Mouse (Mus musculus): ENCODE measurements at regions not wholly inside any gene's neighbourhood (a gene's known extent, or its start where the extent isn't known, plus 50 kb on each side); places are given as distances from the start of the nearest gene placed in this dataset.
A peak's percentile ranks its signal among the peaks of the same experiment; 100 is the strongest.

DNA sequence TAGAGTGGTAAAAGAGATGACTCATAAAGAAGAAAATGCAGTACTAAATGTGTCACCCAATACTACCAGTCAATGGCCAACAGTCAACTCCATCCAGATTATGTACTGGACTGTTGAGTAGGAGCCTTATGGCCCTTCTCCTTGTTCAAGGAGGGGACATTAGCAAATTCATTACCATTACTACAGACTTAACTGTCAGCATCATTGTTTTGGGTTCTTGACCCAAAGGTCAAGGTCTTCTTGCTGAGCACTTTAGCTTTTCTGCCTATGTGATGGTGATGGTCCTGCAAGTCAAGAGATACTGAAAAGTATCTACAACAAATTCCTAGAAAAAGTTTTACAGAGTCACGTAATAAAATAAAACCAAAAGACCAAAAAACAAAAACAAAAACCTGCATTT, 1251.4 kb downstream of the Gm37988 start:
- no peak for DNase-seq (ENCODE audit: low read depth)
- no peak for TF ChIP-seq CTCF (IDR thresholded peaks at IDR 0.05; ENCODE audit: borderline replicate concordance, extremely low read depth, insufficient read depth, insufficient read length)
- no peak for TF ChIP-seq POLR2A (IDR thresholded peaks at IDR 0.05; ENCODE audit: borderline replicate concordance, extremely low read depth, insufficient read depth, insufficient read length, poor library complexity, severe bottlenecking)

DNA sequence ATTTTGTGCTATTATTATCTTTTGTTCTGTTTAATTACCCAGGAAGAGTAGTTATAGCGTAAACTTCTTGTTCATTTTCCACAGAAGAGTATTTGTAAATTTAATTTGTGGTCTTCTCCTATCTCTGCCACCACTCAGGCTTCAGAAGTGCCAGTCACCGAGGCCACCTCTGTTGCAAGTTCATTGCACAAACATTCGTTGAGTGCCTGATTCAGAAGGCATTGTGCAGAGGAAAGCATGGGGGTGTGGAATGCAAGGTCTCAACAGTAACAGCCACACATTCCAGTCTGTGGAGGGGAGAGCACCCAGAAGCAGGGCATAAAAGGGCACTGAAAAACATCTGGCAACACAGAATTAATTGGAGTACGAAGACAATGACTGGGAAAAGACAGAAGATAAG, 1268.9 kb downstream of the Gm37988 start:
- DNase-seq (ENCODE audit: low read depth), result no peak
- no peak for TF ChIP-seq POLR2A (IDR thresholded peaks at IDR 0.05; ENCODE audit: borderline replicate concordance, extremely low read depth, insufficient read depth, insufficient read length, poor library complexity, severe bottlenecking)
- no peak for TF ChIP-seq CTCF (IDR thresholded peaks at IDR 0.05; ENCODE audit: borderline replicate concordance, extremely low read depth, insufficient read depth, insufficient read length)

DNA sequence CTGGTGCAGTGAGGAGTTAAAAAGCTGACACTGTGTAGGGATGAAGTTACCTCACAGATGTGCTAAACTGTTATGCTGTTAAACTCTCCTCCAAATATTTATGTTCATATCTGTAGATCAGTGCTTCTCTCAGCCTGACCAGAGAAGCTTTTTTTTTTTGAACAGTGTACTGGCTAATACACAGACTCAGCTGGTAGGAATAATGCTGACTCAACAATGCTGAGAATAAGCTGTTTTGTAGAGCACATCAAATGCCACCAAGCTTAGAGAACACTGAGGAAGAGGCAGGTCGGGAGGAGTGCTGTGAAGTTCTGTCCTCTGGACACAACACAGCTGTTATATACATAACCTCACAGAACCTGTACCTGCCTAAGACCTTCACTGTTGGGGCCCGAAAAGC, 1274.2 kb downstream of the Gm37988 start:
- DNase-seq (ENCODE audit: low read depth), result no peak
- TF ChIP-seq CTCF (IDR thresholded peaks at IDR 0.05; ENCODE audit: borderline replicate concordance, extremely low read depth, insufficient read depth, insufficient read length), result no peak
- TF ChIP-seq POLR2A (IDR thresholded peaks at IDR 0.05; ENCODE audit: borderline replicate concordance, extremely low read depth, insufficient read depth, insufficient read length, poor library complexity, severe bottlenecking), result no peak

DNA sequence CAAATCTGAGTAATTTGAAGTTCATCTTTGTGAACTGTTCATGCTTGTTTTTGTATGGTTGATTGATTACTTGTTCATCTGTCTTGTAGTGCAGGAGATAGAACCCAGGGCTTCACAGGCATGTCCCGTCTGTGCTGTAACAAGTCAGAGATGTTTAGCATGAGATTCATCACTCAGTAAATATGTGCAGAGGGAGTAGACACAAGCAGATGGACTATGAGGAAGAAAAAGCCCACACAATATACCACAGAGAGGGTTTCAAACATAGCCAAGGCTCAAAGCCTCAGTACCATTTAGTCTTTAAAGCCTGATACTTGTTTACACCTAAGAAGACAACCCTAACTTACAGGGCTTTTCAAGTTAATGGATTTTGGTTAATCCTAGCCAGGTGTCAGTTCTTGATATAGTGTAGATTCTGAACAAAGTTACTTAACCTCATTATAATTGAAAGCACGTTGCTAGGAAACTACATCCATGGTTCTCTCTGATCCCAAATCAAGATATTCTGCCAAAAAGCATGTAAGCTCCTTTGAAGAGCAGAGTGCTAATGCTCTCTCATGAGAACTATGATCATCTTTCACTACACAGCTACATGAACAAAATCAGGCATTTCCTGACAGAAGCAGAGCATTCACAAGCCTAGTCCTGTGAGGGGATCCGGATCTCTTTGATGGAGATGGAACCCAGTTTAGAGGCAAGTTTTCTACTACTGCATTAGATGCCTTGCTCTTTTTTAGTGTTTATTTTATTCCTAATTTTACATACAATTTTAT, 1286.7 kb downstream of the Gm37988 start:
- no peak for TF ChIP-seq CTCF (IDR thresholded peaks at IDR 0.05; ENCODE audit: borderline replicate concordance, extremely low read depth, insufficient read depth, insufficient read length)
- TF ChIP-seq POLR2A (IDR thresholded peaks at IDR 0.05; ENCODE audit: borderline replicate concordance, extremely low read depth, insufficient read depth, insufficient read length, poor library complexity, severe bottlenecking), result no peak
- peak; percentile 14 for DNase-seq (ENCODE audit: low read depth)

DNA sequence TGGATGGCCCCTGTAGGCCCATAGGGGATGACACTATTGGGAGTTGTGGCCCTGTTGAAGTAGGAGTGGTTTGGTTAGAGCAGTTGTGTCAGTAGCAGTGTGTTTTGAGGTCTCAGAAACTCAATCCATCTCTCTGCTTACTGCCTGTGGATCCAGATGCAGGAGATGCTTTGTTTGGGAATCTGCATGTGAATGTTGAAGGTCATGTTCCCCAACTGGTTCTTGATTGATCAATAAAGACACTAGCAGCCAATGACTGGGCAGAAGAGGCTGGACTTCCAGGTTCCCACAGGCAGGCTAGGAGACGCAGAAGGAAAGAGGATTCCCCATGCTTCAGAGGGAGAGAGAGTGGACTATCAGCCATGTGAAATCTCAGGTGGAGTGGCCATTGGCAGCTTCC, 1309.9 kb downstream of the Gm37988 start:
- DNase-seq (ENCODE audit: low read depth), result no peak
- no peak for TF ChIP-seq CTCF (IDR thresholded peaks at IDR 0.05; ENCODE audit: borderline replicate concordance, extremely low read depth, insufficient read depth, insufficient read length)
- no peak for TF ChIP-seq POLR2A (IDR thresholded peaks at IDR 0.05; ENCODE audit: borderline replicate concordance, extremely low read depth, insufficient read depth, insufficient read length, poor library complexity, severe bottlenecking)

DNA sequence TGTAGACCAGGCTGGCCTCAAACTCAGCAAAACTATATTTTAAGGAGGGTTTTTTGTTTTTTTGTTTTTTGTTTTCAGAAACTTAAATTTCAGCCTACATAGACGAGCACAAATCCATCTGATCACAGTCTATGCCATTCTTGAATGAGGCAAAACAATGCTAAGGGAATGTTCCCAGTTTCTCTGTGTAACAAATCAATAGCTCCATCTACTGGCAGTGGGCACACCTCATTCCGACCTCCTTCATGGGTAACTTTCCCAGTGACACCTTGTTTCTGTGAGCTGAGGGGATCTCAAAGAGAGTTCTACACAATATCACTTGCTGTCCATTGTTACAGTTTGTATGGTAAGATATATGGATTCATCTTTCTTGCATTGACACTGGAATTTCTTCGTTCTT, 1327.4 kb downstream of the Gm37988 start:
- peak; percentile 59 for DNase-seq (ENCODE audit: low read depth)

DNA sequence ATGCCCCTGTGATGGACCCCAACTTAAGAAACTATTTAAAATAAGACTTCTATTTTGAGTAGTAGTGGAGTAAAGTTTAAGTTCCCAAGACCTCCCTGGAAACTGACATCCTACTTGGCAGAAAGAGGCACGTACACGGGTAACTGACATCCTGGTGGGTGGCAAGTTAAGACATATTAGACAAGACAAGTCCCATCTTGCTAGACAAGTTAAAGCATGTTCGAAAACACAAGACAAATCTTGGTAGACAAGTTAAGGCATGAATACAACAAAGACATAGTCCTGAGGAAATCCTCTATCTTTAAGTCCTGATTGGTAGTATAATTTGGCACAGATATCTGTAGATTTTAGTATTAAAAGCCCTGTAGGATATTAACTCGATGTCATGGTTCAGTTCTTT, 1332.6 kb downstream of the Gm37988 start:
- DNase-seq (ENCODE audit: low read depth), result no peak
- TF ChIP-seq CTCF (IDR thresholded peaks at IDR 0.05; ENCODE audit: borderline replicate concordance, extremely low read depth, insufficient read depth, insufficient read length), result no peak
- TF ChIP-seq POLR2A (IDR thresholded peaks at IDR 0.05; ENCODE audit: borderline replicate concordance, extremely low read depth, insufficient read depth, insufficient read length, poor library complexity, severe bottlenecking), result no peak

More for the DNA sequence above, 1327.4 kb downstream of the Gm37988 start:
- peak; percentile 60; the same call in 1 of the 2 replicates for TF ChIP-seq CTCF (IDR thresholded peaks at IDR 0.05; ENCODE audit: borderline replicate concordance, extremely low read depth, insufficient read depth, insufficient read length)
- no peak for TF ChIP-seq POLR2A (IDR thresholded peaks at IDR 0.05; ENCODE audit: borderline replicate concordance, extremely low read depth, insufficient read depth, insufficient read length, poor library complexity, severe bottlenecking)

DNA sequence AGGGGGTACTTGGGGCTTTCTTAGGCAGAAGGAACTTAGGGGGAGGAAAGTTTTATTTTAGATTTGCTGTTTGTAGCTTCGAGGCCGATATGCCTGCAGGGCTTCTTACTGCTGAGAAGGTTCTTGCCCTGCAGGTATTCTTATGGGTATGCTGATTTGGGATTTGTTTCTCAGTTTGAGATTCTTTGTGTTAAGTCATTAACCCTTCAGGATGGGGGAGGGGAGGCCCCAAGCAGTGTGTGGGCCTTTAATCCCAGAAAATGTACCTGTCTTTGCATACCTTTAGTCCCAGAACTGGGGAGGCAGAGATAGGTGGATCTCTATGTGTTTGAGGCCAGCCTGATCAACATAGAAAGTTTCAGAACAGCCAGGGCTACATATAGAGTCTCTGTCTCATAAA, 1335.1 kb downstream of the Gm37988 start:
- DNase-seq (ENCODE audit: low read depth), result no peak
- no peak for TF ChIP-seq POLR2A (IDR thresholded peaks at IDR 0.05; ENCODE audit: borderline replicate concordance, extremely low read depth, insufficient read depth, insufficient read length, poor library complexity, severe bottlenecking)
- TF ChIP-seq CTCF (IDR thresholded peaks at IDR 0.05; ENCODE audit: borderline replicate concordance, extremely low read depth, insufficient read depth, insufficient read length), result no peak

DNA sequence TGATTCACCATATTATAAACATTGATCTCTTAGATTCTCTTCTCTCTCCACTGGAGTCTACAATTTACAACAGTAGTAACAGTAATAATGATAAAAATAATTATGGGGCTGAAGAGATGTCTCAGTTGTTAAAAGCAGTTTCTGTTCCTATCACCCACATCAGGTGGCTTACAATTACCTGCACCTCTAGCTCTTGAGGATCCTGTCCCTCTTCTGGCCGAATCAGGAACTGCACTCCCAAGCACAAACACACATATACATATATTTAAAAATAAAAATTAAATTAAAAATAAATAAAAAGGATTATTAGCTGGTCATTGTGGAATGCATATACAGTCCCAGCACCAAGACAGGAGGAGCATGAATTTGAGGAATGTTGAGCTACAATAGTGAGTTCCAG, 1336.2 kb downstream of the Gm37988 start:
- peak; percentile 26 for DNase-seq (ENCODE audit: low read depth)
- TF ChIP-seq CTCF (IDR thresholded peaks at IDR 0.05; ENCODE audit: borderline replicate concordance, extremely low read depth, insufficient read depth, insufficient read length) (peak; percentile 42; the same call in 1 of the 2 replicates), POLR2A (IDR thresholded peaks at IDR 0.05; ENCODE audit: borderline replicate concordance, extremely low read depth, insufficient read depth, insufficient read length, poor library complexity, severe bottlenecking) (no peak)

DNA sequence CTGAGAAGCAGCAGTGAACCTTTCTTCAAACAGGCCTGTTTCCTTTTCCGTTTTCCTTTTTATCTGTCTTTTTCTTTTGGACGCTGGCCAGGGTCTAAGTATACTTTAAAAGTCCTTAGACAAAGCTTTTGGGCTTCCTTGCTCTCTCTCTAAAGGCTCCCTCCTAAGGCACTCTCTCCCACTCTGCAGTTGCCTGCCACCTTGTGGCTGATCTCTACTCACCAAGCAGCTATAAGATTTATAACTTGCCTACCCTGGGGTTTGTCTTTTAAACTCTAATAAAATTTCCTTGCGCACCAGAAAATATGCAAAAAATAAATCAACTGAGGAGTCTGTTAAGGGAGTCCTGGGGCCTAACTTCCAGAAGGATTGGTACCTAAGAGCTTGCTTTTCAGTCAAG, 1344.7 kb downstream of the Gm37988 start:
- TF ChIP-seq CTCF (IDR thresholded peaks at IDR 0.05; ENCODE audit: borderline replicate concordance, extremely low read depth, insufficient read depth, insufficient read length) (peak; percentile 39; the same call in 1 of the 2 replicates), POLR2A (IDR thresholded peaks at IDR 0.05; ENCODE audit: borderline replicate concordance, extremely low read depth, insufficient read depth, insufficient read length, poor library complexity, severe bottlenecking) (no peak)
- DNase-seq (ENCODE audit: low read depth), result peak; percentile 35

Measured in brain, embryonic 14.5 days (tissue).